Mouse (Mus musculus): ENCODE measurements around the gene Cinp. TPM values are rescaled to one million over a fixed set of nuclear protein-coding genes. Genes with fewer than 3 reads are reported as not detected.
"Not testable (repeated sequence)": the region's sequence is repeated elsewhere in the genome, so short reads cannot be mapped to it uniquely, and the experiment has no call there.

Cinp gene
- total RNA-seq, 2 experiments from 2014 or later, result 107 to 124 TPM

- intact Hi-C loops (cut with DNase I), result no loop called here
- DNase-seq (ENCODE audit: low spot score in 2 of 2), result no peak
Measured at GRCm38 (mm10) chr12:110865989-110866388, 23.0 kb downstream of the Cinp start.

GRCm38 (mm10) chr12:110865571-110865970 lies 23.4 kb downstream of the Cinp start:
- DNase-seq (ENCODE audit: low spot score in 2 of 2), result no peak
- intact Hi-C loops (cut with DNase I), result no loop called here

GRCm38 (mm10) chr12:110864008-110864407 lies 24.9 kb downstream of the Cinp start:
- DNase-seq (ENCODE audit: low spot score in 2 of 2), result peak in 1 of 2 experiments; percentile 47
- intact Hi-C loops (cut with DNase I), result no loop called here

GRCm38 (mm10) chr12:110861256-110861655 lies 27.7 kb downstream of the Cinp start:
- no peak for DNase-seq (ENCODE audit: low spot score in 2 of 2)
- intact Hi-C loops (cut with DNase I), result no loop called here

GRCm38 (mm10) chr12:110860293-110860692 lies 28.7 kb downstream of the Cinp start:
- no peak for DNase-seq (ENCODE audit: low spot score in 2 of 2)
- intact Hi-C loops (cut with DNase I), result no loop called here

- intact Hi-C loops (cut with DNase I); DNase-seq (ENCODE audit: low spot score in 2 of 2): not testable (repeated sequence)
Measured at GRCm38 (mm10) chr12:110858681-110859080, 30.3 kb downstream of the Cinp start.

- no peak for DNase-seq (ENCODE audit: low spot score in 2 of 2)
- intact Hi-C loops (cut with DNase I), result no loop called here
Measured at GRCm38 (mm10) chr12:110857196-110857595, 31.7 kb downstream of the Cinp start.

GRCm38 (mm10) chr12:110854786-110855737 lies 33.9 kb downstream of the Cinp start:
- no peak for DNase-seq (ENCODE audit: low spot score in 2 of 2)
- intact Hi-C loops (cut with DNase I), result no loop called here

GRCm38 (mm10) chr12:110851923-110852322 lies 37.0 kb downstream of the Cinp start:
- intact Hi-C loops (cut with DNase I), result no loop called here
- no peak for DNase-seq (ENCODE audit: low spot score in 2 of 2)

GRCm38 (mm10) chr12:110851414-110851813 lies 37.5 kb downstream of the Cinp start:
- intact Hi-C loops (cut with DNase I), result no loop called here
- DNase-seq (ENCODE audit: low spot score in 2 of 2), result no peak

GRCm38 (mm10) chr12:110850929-110851256 lies 38.1 kb downstream of the Cinp start:
- intact Hi-C loops (cut with DNase I), result no loop called here
- DNase-seq (ENCODE audit: low spot score in 2 of 2), result no peak

GRCm38 (mm10) chr12:110850010-110850928 lies 38.7 kb downstream of the Cinp start, which contains the start of gene Zfp839:
Gene Zfp839, plus strand, starts transcription at chr12:110850253.
- peak; percentile 85 to 87 for DNase-seq (ENCODE audit: low spot score in 2 of 2)
- intact Hi-C loops (cut with DNase I), result no loop called here

- intact Hi-C loops (cut with DNase I), result no loop called here
- no peak for DNase-seq (ENCODE audit: low spot score in 2 of 2)
Measured at GRCm38 (mm10) chr12:110846191-110846765, 42.7 kb downstream of the Cinp start.

GRCm38 (mm10) chr12:110845131-110845880 lies 43.6 kb downstream of the Cinp start:
- intact Hi-C loops (cut with DNase I), result loop anchor here (2.0 kb wide), 1 partner anchor 151 kb away; no protein-coding TSS in a partner anchor
- peak; percentile 80 to 81 for DNase-seq (ENCODE audit: low spot score in 2 of 2)

GRCm38 (mm10) chr12:110844227-110845130 lies 44.5 kb downstream of the Cinp start:
- no peak for DNase-seq (ENCODE audit: low spot score in 2 of 2)
- intact Hi-C loops (cut with DNase I), result loop anchor here (2.0 to 5.0 kb wide), 5 partner anchors 107 to 412 kb away; partner anchors contain the start of genes Dync1h1 and Wdr20

GRCm38 (mm10) chr12:110843194-110844048 lies 45.5 kb downstream of the Cinp start:
- intact Hi-C loops (cut with DNase I), result loop anchor here (2.0 to 5.0 kb wide), 5 partner anchors 106 to 411 kb away; partner anchors contain the start of genes Dync1h1 and Wdr20
- DNase-seq (ENCODE audit: low spot score in 2 of 2), result peak; percentile 77 to 88
